Mouse (Mus musculus) intestine, embryonic 15.5 days (tissue): ENCODE data around the gene Cd2. TPM values are rescaled to one million over a fixed set of nuclear protein-coding genes. Genes with fewer than 3 reads are reported as not detected.

ENCODE experiments used
- ATAC-seq: fragments of 200-750 bp; cut with Nextera tagmentation; 2 replicates; pipeline ENCODE4 v1.8.0; 2017; ENCODE audit warnings: moderate TSS enrichment, moderate library complexity
- H3K27ac ChIP-seq: fragments of 300-500 bp; sonication (generic); 2 replicates; pipeline ENCODE4 v1.5.1; 2015; ENCODE audit warnings: mild to moderate bottlenecking, inconsistent platforms
- H3K27me3 ChIP-seq: fragments of 300-500 bp; sonication (generic); replicated peaks from 2 replicates; pipeline ENCODE4 v1.6.1; 2015; ENCODE audit warnings: inconsistent platforms
- H3K36me3 ChIP-seq: fragments of 300-500 bp; sonication (generic); 2 replicates; pipeline ENCODE4 v1.6.1; 2015; ENCODE audit warnings: inconsistent platforms
- H3K4me1 ChIP-seq: fragments of 300-500 bp; sonication (generic); replicated peaks from 2 replicates; pipeline ENCODE4 v1.6.1; 2015; ENCODE audit warnings: inconsistent platforms
- H3K4me2 ChIP-seq: fragments of 300-500 bp; sonication (generic); replicated peaks from 2 replicates; pipeline ENCODE4 v1.6.1; 2015; ENCODE audit warnings: mild to moderate bottlenecking, inconsistent platforms
- H3K4me3 ChIP-seq: fragments of 300-500 bp; sonication (generic); replicated peaks from 2 replicates; pipeline ENCODE4 v1.5.1; 2015; ENCODE audit warnings: inconsistent platforms
- H3K9ac ChIP-seq: fragments of 300-500 bp; sonication (generic); 2 replicates; pipeline ENCODE4 v1.6.1; 2015; ENCODE audit warnings: inconsistent platforms
- H3K9me3 ChIP-seq: fragments of 300-500 bp; sonication (generic); 2 replicates; pipeline ENCODE4 v1.6.1; 2016; ENCODE audit warnings: inconsistent platforms
- WGBS: fragments of 180-500 bp; shearing (Covaris S2); methylation state at CpG from one replicate; pipeline ENCODE4 v1.1.7; 2015; 5-methylcytosine and 5-hydroxymethylcytosine counted together
- polyA plus RNA-seq: library from polyadenylated mRNA; unstranded; fragments of >200 nt; fragmentation: Nextera tagmentation; extraction: Ambion mirVana; gene quantifications from 2 replicates; pipeline ENCODE4 v1.2.1, GENCODE M21; 2015

The Cd2 gene
- polyA plus RNA-seq, 1 experiment from 2014 or later, result 0.20 TPM

DNA sequence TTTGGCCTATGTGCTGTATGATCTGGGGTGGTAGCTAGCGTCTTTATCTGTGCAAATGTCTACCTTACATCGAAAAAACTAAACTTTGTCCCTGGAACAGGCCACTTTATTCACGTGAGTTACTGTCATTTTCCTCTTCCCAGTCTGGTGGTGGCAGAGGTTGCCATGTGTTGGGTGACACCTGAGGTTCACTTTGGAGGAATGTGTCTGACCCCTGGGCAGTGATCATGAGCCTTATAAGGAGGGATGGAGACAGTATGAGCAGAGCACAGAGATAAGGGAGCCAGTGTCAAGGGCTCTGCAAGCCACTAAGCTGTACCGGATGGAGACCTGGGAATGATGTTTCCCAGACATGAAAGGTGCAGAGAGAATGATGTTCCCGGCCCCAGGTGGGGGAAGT is 9.3 kb downstream of the Cd2 start:
- H3K4me1 ChIP-seq, result peaks cover 8% of the 10 kb centered on the region
- H3K9ac ChIP-seq, result no peak overlapping the region
- no peak overlapping the region for H3K4me2 ChIP-seq
- H3K36me3 ChIP-seq, result no peaks in the 10 kb centered on the region
- H3K9me3 ChIP-seq, result no peaks in the 10 kb centered on the region
- no peak overlapping the region for H3K4me3 ChIP-seq
- no peak overlapping the region for H3K27ac ChIP-seq
- no peaks in the 10 kb centered on the region for H3K27me3 ChIP-seq
- no peak for ATAC-seq
- 80% methylated on average over 5 of the region's 5 CpGs for WGBS

DNA sequence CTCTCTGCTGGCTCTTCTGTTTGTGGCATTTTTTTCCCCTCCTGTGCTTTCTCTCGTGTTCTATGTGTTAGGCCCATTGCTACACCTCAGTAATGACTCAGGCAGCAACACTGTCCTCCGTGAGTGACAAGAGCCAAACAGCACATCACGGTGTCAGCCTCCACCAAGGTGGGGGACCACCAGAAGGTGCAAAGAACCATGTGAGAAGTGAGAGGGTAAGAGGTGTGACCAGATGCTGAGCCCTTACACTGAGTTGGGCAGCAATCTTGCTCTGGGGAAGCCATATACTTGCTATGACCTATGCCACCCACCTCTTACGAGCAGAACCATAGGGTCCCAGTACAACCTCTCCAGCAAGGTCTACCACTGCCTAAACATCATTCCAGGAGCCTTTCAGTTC is 9.9 kb downstream of the Cd2 start:
- no peak overlapping the region for H3K4me3 ChIP-seq
- no peak overlapping the region for H3K4me2 ChIP-seq
- no peaks in the 10 kb centered on the region for H3K9me3 ChIP-seq
- H3K4me1 ChIP-seq, result peaks cover 8% of the 10 kb centered on the region
- no peak for ATAC-seq
- no peaks in the 10 kb centered on the region for H3K27me3 ChIP-seq
- H3K9ac ChIP-seq, result no peak overlapping the region
- WGBS, result 83% methylated on average over 4 of the region's 4 CpGs
- no peak overlapping the region for H3K27ac ChIP-seq
- H3K36me3 ChIP-seq, result no peaks in the 10 kb centered on the region

DNA sequence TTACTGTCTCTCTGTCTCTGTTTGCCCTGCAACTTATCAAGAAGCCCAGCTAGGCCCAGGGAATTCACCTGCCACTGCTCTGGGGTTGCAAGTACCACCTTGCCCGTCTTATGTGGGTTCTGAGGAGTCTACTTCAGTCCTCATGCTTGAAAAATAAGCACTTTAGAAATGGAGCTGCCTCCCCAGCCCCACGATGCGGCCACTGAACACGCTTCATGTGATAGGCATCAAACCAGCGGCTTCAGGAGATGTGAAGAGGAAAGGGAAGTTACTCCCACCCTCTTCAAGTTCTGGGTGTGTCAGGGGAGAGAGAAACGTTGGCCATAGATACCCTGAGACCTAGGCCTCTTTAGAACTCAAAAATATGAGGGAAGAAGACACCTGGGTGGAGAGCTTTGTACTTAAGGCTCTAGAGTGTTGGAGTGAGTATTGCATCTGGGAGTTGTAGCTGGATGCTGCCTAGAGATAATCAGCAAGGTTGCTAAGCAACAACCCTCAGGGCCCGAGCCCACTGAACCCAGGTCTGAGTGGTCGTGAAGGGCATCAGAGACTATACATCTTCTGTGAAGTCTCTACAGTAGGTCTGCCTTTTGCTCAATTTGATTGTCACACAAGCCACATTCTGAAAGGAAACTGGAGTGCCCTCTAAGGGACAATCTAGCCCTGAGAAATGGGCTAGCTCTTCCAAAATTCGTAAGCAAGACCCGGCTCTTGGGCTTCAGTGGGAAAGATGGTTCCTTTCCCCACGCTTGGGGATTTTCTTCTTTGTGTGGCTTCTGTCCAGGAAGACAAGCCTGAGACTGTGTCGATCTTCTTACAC is 11.0 kb downstream of the Cd2 start:
- no peaks in the 10 kb centered on the region for H3K27me3 ChIP-seq
- H3K9me3 ChIP-seq, result no peaks in the 10 kb centered on the region
- no peak overlapping the region for H3K9ac ChIP-seq
- no peak overlapping the region for H3K4me2 ChIP-seq
- 69% methylated on average over 12 of the region's 12 CpGs for WGBS
- peaks cover 8% of the 10 kb centered on the region for H3K4me1 ChIP-seq
- no peaks in the 10 kb centered on the region for H3K36me3 ChIP-seq
- H3K27ac ChIP-seq, result no peak overlapping the region
- H3K4me3 ChIP-seq, result no peak overlapping the region
- ATAC-seq, result no peak

DNA sequence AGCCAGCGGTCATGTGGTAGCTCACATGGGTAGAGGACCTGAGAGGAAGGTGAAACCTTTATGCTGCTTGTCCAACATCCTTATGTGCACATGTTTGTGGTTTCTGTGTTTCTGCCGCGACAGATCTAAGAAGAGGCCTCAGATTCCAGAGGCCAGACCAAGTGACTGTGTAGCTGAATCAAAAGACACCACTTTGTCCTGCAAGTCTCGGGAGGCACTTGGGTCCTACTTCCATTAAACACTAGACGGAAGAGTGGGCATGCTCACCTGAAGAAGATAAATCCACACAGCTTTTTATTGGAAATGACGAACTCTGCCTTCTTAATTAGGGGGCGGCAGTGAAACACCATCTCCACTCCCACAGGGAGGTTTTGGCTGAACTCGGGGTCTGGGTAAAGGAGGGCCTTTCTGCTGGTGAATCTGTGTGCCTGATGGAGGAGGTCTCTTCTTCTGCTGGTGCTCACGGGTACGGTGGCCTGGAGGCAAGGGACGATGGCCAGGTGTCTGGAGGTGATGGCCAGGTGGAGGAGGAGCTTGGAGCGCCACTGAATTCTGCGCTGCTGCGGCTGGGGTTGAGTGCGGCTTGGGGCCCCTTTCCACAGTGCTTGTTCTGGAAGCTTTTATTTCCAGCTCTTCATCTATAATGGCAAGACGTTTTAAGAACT is 12.0 kb downstream of the Cd2 start:
- Histone ChIP-seq H3K9ac (no peak overlapping the region), H3K9me3 (no peaks in the 10 kb centered on the region), H3K27ac (no peak overlapping the region), H3K36me3 (no peaks in the 10 kb centered on the region), H3K4me1 (peaks cover 3% of the 10 kb centered on the region), H3K27me3 (no peaks in the 10 kb centered on the region), H3K4me2 (no peak overlapping the region), H3K4me3 (no peak overlapping the region)
- WGBS, result 84% methylated on average over 16 of the region's 16 CpGs
- no peak for ATAC-seq

DNA sequence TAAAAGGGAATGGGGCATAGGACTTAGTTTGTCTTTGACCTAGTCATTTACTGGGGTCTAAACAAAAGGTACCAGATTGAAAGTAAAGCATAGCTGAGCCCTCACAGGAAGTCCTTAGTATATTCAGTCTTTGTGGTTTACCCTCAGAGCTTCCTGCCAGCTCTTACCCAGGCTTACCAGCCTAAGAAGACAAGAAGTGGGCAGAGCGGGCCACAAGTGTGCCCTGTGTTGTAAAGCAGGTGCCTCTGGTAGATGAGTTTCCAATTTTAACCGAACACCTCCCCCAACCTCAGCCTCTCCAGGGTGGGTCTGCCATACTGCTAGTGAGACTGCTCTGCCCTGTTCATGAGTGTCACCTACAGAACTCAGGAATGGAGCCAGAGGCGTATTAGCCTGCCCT is 12.9 kb downstream of the Cd2 start:
- no peak overlapping the region for H3K4me3 ChIP-seq
- no peaks in the 10 kb centered on the region for H3K27me3 ChIP-seq
- no peak for ATAC-seq
- no peak overlapping the region for H3K9ac ChIP-seq
- no peaks in the 10 kb centered on the region for H3K36me3 ChIP-seq
- no peak overlapping the region for H3K27ac ChIP-seq
- no peaks in the 10 kb centered on the region for H3K4me1 ChIP-seq
- H3K4me2 ChIP-seq, result no peak overlapping the region
- 80% methylated on average over 3 of the region's 3 CpGs for WGBS
- H3K9me3 ChIP-seq, result no peaks in the 10 kb centered on the region

DNA sequence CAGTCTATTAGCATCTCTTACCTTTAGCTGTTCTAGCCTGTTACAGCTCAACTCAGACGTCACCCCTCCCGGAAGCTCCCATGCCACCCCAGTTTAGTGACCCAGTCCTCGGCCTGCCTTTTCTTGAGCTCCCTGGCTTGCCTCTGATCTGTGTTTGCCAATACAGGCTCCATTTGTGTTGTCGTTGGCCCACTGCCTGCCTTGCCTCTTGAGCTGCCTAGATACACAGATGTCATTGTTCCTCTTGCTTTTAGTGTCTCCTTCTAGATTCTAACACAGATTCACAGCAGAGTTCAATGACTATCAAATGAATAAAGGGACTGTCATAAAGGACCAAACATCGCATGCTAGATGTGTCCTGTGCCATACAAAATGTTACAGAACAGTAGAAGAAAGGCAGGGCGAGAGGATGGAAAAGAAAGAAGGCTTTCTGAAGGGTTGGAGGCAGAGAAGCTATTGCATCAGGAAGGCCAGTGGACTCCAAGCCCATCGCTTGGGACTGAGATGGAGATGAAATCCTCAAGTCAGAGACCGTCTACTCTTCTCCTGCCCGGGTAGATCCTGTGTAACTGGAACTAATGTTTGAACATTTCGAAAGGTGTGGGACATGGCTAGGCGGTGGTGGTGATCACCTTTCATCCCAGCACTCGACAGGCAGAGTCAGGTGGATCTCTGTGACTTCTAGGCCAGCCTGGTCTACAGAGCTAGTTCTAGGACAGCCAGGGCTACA is 13.5 kb downstream of the Cd2 start:
- Histone ChIP-seq H3K27ac (no peak overlapping the region), H3K4me1 (no peaks in the 10 kb centered on the region), H3K4me2 (no peak overlapping the region), H3K27me3 (no peaks in the 10 kb centered on the region), H3K4me3 (no peak overlapping the region), H3K9me3 (no peaks in the 10 kb centered on the region), H3K36me3 (no peaks in the 10 kb centered on the region), H3K9ac (no peak overlapping the region)
- no peak for ATAC-seq
- 80% methylated on average over 12 of the region's 12 CpGs for WGBS

DNA sequence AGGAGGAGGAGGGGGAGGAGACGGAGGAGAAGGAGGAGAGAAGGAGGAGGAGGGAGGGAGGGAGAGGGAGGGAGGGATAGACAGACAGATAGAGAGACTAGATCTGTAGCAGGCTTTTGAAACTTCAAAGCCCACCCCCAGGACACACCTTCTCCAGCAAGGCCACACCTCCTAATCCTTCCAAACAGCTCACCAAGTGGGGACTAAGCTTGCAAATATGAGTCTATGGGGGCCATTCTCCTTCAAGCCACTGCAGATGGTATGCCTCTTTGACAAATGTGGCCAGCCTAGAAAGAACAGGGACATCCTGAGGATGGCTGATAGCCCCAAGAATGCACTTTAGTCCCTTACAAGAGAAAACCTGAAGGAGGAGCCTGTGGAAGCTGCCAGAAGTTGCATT is 15.6 kb downstream of the Cd2 start:
- no peak for ATAC-seq

DNA sequence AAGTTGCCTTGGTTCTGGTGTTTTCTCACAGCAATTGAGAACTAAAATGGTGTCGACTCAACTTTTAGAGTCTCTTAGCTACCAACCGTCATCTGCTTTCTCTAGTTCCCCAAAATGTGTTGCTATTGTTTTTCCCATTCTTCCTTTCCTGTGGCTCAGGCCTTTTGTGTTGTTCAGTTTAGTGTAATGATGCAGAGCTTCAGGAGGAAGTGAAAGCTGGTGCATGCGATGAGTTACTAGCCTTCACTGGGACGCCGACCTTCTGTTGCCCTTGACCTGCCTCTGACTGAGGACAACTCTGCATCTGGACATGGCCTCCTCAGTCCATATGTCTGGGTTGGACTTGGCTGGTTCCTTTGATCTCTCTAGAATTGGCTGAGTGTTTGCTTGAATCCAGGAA is 16.9 kb downstream of the Cd2 start:
- ATAC-seq, result no peak
- no peaks in the 10 kb centered on the region for H3K9me3 ChIP-seq
- 91% methylated on average over 5 of the region's 5 CpGs for WGBS
- no peaks in the 10 kb centered on the region for H3K36me3 ChIP-seq
- H3K9ac ChIP-seq, result no peak overlapping the region
- no peaks in the 10 kb centered on the region for H3K4me1 ChIP-seq
- H3K4me3 ChIP-seq, result no peak overlapping the region
- H3K4me2 ChIP-seq, result no peak overlapping the region
- no peak overlapping the region for H3K27ac ChIP-seq
- H3K27me3 ChIP-seq, result no peaks in the 10 kb centered on the region

More for the DNA sequence above, 15.6 kb downstream of the Cd2 start:
- Histone ChIP-seq H3K4me3 (no peak overlapping the region), H3K27me3 (no peaks in the 10 kb centered on the region), H3K36me3 (no peaks in the 10 kb centered on the region), H3K4me2 (no peak overlapping the region), H3K4me1 (no peaks in the 10 kb centered on the region), H3K9me3 (no peaks in the 10 kb centered on the region), H3K27ac (no peak overlapping the region), H3K9ac (no peak overlapping the region)
- WGBS, result 44% methylated on average over 1 of the region's 1 CpGs

DNA sequence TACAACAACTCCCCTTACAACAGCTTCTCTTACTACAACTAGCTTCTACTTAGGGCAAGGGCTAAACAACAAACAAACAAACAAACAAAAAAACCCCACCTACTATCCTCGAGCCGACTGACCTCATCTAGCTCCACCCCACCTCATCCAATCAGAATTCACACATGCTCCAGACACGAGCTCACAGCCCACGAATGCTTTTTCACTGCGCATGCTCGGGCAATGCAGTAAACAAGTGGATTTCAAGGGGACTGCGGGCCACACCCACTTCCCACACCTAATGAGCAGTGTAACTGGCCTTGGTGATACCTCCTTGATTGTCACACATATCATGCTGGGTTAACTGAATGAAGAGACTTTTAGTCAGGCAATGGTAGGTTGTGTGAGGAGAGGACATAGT is 19.4 kb downstream of the Cd2 start:
- ATAC-seq, result no peak
- no peaks in the 10 kb centered on the region for H3K36me3 ChIP-seq
- H3K4me2 ChIP-seq, result no peak overlapping the region
- no peak overlapping the region for H3K9ac ChIP-seq
- H3K27me3 ChIP-seq, result no peaks in the 10 kb centered on the region
- H3K4me3 ChIP-seq, result no peak overlapping the region
- no peaks in the 10 kb centered on the region for H3K4me1 ChIP-seq
- no peaks in the 10 kb centered on the region for H3K9me3 ChIP-seq
- 89% methylated on average over 7 of the region's 7 CpGs for WGBS
- H3K27ac ChIP-seq, result no peak overlapping the region

DNA sequence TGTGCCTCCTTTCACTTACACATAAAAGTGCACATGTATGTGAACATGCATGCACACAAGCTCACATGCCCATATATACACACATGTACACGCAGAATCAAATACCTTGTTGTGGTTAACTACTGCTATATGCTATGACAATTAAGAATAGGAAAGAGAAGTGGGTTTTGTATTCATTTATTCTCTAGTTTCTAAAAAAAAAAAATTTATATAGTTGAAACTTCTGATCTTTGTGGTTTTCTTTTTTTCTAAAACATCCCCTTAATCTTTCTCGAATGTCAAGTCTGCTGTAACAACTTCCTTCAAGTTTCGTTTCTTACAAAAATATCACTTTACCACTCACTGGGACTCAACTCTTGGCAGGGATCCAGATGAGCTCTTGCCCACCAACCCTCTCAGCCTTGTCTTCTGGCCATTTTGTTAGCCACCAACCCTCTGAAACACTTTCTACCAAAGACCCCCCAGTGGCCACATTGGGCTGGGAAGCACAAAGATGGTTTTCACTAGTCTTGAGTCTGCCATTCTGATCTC is 22.1 kb downstream of the Cd2 start:
- H3K9me3 ChIP-seq, result no peaks in the 10 kb centered on the region
- WGBS, result 81% methylated on average over 3 of the region's 3 CpGs
- ATAC-seq, result no peak
- H3K4me3 ChIP-seq, result no peak overlapping the region
- H3K9ac ChIP-seq, result no peak overlapping the region
- no peaks in the 10 kb centered on the region for H3K27me3 ChIP-seq
- H3K36me3 ChIP-seq, result no peaks in the 10 kb centered on the region
- H3K4me2 ChIP-seq, result no peak overlapping the region
- no peaks in the 10 kb centered on the region for H3K4me1 ChIP-seq
- H3K27ac ChIP-seq, result no peak overlapping the region

DNA sequence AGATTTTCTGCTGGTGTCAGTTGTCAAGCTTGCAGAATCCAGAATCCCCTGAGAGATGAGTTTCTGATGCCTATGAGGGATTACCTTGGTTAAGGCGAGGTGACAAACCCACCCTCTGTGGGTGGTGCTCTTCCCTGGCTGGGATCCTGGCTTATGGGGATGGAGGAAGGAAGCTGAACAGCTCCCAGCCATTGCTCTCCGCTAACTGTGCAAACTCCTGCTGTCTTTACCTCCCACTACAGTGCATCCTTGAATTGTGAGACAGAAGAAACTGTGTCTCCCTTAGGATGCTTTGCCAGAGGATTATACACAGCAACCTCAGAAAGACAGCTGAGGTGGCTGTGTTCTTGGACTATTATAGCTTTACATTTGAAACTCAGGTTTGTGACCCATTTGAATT is 28.8 kb downstream of the Cd2 start:
- no peak for ATAC-seq
- no peak overlapping the region for H3K4me3 ChIP-seq
- no peaks in the 10 kb centered on the region for H3K36me3 ChIP-seq
- H3K4me2 ChIP-seq, result no peak overlapping the region
- no peaks in the 10 kb centered on the region for H3K27me3 ChIP-seq
- 55% methylated on average over 2 of the region's 2 CpGs for WGBS
- H3K4me1 ChIP-seq, result no peaks in the 10 kb centered on the region
- H3K27ac ChIP-seq, result no peak overlapping the region
- H3K9me3 ChIP-seq, result no peaks in the 10 kb centered on the region
- no peak overlapping the region for H3K9ac ChIP-seq

DNA sequence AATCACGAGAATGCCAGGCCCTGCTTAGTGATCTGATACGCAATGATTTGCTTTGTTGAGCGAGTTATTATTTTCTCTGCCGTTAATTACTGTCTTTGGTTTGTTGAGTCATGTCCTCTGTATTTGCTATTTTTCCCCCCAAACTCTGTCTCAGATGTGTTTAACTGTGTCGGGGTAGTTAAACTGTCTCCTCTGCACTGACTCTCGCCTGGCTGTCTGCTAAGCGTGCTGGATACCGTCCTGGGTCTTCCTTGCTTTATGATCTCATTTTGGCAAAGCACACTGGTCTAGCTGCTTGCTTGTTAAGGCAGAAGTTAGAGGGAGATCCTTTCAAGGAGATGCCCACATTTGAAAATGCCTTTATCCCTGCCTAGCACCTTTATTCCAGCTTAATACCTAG is 31.6 kb downstream of the Cd2 start:
- WGBS, result 61% methylated on average over 8 of the region's 8 CpGs
- no peaks in the 10 kb centered on the region for H3K36me3 ChIP-seq
- no peak overlapping the region for H3K4me3 ChIP-seq
- H3K27ac ChIP-seq, result no peak overlapping the region
- H3K4me1 ChIP-seq, result no peaks in the 10 kb centered on the region
- H3K9me3 ChIP-seq, result no peaks in the 10 kb centered on the region
- no peak for ATAC-seq
- H3K4me2 ChIP-seq, result no peak overlapping the region
- no peak overlapping the region for H3K9ac ChIP-seq
- H3K27me3 ChIP-seq, result no peaks in the 10 kb centered on the region
